Mouse (Mus musculus): ENCODE results near the gene Nfkbiz.
"Not testable (repeated sequence)": the region's sequence is repeated elsewhere in the genome, so short reads cannot be mapped to it uniquely, and the experiment has no call there.

Nfkbiz gene

DNA sequence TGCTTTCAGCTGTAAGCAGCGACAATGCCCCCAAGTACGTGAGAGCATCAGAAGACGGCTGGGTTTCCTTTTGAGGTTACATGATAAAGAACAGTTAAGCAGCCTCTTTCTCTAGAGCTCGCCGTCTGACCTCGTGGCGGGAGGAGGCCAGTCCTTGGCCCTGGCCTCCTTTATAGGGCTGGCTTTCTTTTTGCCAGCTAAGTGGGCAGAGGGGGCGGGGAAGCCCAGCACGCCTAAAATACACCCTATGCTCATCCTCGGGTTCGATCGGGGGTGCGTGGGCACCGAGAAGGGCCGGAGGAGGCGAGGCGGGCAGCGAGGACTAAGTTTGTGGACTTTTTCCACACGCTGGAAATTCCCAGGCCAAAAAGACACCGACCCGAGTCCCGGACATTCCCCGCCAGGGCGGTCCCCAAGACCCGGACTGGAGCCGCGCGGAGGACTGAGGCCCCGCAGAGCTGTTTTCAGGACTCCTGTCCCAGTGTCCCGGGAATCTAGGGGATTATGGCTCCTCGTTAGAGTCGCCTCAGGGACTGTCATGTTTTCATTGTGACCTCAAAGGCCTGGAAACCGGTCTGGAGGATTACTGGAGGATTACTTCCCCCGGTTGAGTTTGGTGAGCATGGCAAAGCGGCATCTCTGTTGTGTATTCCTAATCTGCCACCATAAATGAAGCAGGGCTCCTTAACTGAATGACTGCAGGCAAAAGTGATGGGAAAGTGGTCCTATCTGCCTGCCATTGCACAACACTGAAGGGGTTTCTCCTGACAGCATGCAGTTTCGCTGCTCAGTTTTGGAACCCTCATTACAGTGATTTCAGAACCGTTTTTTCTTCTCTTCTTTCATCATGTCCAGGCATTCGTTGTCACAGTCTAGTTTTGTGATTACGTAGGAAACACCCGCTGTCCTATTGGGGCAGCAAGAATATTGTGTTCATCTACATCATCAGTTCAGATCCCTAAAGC is at the start of gene Nfkbiz:
TSS of gene Nfkbiz (minus strand) at position 390 of the 965 bp plus-strand sequence.
- CTCF ChIA-PET: interaction anchor here (0.6 kb wide), 1 partner anchor 218 kb away, joined by 4 read pairs; no protein-coding TSS in a partner anchor

DNA sequence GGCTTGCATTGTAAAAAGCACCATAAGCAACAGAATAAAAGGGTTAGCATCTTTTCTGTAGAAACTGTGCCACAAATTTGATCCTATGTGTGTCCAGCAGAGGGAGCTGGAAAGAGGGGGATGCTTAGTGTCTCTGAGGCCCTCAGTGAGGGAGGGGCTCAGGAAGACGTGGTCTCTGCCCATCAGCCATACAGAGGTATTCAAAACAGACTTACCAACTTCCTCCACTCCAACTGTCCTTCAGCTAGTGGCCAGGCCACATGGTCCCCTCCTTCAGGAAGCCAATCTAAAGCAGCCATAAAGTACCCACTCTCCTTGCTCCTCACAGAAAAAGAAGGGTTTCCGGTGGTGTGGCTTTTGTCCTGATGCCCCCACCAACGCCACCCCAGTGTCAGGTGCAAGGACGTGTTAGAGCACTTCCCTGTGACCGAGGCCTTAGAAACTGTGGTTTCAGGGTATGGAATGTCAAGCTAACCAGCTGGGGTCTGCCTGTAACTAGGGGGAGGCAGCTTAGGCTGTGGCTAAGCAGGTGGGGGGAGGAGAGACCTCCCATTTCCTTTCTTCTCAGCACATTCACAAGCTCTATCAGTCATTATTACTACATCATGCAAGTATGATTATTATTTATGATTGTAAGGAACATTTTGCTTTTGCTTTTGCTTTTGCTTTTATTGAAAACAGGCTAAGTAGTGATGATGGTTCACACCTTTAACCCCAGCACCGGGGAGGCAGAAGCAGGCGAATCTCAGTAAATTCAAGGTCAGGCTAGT is 49.3 kb upstream of the Nfkbiz start:
- CTCF ChIA-PET: interaction anchor here (0.6 to 1.7 kb wide), 3 partner anchors 29 to 243 kb away, joined by 3 to 4 read pairs (median 3); no protein-coding TSS in a partner anchor

DNA sequence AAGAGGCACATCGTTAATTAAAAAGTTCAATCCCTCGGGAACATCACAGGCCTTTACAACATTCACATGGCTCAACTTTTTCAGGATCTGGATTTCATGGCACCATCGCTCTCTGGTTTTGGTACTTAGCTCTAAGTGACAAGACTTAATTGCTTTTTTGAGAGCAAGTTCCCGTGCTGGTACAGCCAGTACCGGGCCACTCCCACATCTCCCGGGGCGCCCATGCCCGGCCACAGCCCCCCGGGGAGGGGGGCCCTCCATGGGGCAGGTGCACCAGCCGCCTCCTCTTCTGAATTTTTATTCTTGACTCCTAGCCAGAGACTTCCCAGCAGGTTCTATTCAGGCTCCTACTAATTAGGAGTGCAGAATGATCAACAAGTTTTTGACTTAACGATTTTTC is 45.5 kb upstream of the Nfkbiz start:
- CTCF ChIA-PET: no interaction called here

DNA sequence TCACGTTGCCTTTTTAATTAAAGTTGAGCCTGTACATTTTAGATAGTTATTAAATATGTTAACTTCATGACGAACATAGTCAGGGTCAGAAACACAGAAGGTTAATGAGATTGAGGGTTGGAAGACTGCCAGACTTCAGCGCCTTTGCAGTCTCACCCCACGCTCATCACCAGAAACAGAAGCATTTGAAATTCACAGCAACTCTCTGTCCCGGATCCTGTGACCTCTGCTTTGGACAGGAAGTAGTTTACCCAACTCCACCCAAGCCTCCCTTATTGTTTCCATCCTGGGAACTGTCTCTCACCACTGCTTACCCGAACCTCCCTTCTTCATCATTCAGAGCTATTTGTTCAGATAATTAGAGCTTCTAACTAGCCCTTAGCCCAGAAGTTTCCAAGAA is 37.3 kb upstream of the Nfkbiz start:
- CTCF ChIA-PET: interaction anchor here (1.2 kb wide), 1 partner anchor 14 kb away, joined by 3 read pairs; no protein-coding TSS in a partner anchor

DNA sequence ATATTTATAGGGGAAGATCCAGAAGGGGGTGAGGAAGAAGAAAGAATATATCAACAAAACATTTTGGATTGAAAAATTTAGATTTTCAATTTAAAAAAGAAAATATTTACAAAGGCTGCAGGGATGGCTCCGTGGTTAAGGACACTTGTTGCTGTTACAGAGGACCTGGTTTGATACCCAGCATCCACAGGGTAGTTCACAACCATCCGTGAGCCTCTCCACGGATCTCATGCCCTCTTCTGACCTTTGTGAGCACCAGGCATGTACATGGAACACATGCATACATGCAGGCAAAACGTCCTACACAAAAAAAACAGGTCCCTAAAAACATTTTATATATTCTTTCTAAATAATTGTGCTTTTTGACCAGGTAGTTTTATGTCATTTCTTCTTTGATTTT is 25.1 kb upstream of the Nfkbiz start:
- CTCF ChIA-PET: interaction anchor here (0.7 kb wide), 2 partner anchors 349 to 1466 kb away, joined by 4 to 5 read pairs; no protein-coding TSS in a partner anchor

DNA sequence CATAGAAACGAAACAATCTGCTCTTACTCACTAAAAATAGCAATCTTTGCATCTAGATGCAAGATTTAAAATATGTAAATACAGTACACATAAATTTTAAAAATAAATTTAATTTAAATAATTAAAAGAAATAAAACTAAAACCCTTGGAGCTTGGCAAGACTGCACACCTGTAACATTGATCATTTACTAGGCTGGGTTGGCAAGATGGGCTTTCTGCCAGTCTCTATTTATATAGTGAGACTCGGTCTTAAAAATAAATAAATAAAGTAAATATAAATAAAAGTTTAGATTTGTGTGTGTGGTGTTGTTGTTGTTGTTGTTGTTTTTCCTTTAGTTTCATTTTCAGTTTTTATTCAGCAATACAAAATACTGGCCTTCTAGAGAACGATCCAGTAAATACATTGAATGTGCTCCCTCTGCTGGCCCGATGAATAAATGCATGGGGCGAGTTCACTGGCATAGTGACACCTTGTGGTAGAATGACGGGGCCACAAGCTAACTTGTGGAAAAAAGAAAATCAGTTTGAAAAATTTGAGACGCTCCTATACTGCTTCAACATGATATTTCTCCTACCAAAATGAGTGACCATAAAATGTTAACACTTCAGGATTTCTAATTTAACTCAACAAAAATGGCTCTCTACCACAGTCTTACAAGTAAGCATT is 24.6 kb upstream of the Nfkbiz start:
- CTCF ChIA-PET: interaction anchor here (0.7 kb wide), 1 partner anchor 349 kb away, joined by 4 read pairs; no protein-coding TSS in a partner anchor

DNA sequence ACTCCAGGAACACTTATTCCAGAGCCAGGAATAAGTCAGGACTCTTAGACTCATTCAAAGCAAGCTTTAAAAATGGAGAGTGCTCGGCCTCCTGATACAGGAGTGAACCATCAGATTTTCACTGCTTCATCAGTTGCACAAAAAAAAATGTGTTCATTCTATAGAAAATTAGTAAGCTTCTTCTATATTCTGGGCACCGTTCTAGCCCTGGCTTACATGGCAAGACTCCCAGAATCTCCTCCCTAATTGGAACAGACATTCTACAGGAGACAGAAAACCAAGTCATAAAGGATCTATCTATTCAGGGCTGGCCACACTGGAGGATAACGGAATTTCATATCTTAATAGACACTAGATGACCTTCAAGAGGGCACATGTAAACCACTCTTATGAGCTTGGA is 22.4 kb upstream of the Nfkbiz start:
- CTCF ChIA-PET: no interaction called here

DNA sequence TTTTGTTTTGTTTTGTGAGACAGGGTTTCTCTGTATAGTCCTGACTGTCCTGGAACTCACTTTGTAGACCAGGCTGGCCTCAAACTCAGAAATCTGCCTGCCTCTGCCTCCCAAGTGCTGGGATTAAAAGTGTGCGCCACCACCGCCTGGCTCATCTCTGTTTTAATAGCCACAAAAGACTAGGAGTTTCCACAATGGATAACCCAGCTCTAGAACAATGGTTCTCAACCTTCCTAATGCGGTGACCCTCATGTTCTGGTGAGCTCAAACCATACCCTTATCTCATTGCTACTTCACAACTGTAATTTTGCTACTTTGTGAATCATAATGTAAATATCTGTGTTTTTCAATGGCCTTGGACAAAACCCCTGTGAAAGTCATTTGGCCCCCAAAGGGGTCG is 20.7 kb upstream of the Nfkbiz start:
- CTCF ChIA-PET: interaction anchor here (0.6 kb wide), 1 partner anchor 724 kb away, joined by 19 read pairs; no protein-coding TSS in a partner anchor

DNA sequence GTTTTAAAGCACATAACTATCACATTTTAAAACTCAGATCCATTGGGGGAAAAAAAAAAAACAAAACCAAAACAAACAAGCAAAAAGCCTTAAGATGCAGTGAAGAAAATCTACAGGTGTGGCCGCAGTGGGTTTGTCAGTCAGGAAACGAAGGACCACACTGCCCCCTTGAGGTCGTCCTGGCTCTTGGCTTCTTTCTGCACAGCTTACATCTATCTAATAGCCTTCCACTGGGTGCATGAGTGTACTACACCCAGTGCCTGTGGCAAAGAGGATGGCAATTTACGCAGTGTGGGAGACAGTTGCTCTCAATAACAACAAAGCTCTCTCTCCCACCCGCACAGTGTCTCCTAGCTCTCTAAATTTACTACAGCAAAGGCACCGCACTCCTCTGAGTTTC is 19.8 kb upstream of the Nfkbiz start:
- CTCF ChIA-PET: interaction anchor here (0.7 kb wide), 1 partner anchor 1632 kb away, joined by 3 read pairs; no protein-coding TSS in a partner anchor

DNA sequence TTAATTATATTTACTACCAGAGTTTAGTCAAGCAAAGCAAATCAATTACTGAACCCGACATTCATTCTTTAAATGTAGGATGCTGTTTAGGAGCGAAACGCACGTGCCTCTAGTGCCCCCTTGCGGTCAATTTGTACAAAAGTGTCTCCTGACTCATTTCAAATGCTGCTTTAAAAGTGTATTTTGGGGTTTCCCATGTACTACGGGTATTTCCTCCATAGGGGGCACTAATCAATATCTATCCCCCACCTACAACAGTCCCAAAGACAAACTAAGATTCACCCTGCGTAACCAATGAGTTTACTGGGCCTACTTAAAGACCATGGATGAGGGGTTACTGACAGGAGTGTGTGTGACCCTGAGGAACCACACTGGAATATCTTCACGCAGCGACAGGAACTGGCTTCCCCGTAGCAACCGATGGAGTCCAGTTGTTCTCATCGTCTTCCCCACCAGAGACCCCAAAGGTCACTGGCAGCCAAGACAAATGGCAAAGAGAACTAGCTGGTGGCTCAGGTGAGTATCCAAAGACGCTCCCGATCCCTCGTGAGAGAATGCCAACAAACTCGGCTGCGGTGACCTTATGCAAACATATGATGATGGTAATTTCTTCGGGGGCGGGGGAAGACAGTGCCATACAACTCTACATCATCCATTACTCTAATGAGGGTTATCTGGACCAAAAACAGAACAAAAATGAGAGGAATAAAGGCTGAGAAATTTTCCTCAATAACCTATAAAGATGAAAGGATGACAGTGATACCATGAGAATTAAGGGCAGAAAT is 14.4 kb upstream of the Nfkbiz start:
- CTCF ChIA-PET: interaction anchor here (0.7 kb wide), 1 partner anchor 1748 kb away, joined by 10 read pairs; no protein-coding TSS in a partner anchor

DNA sequence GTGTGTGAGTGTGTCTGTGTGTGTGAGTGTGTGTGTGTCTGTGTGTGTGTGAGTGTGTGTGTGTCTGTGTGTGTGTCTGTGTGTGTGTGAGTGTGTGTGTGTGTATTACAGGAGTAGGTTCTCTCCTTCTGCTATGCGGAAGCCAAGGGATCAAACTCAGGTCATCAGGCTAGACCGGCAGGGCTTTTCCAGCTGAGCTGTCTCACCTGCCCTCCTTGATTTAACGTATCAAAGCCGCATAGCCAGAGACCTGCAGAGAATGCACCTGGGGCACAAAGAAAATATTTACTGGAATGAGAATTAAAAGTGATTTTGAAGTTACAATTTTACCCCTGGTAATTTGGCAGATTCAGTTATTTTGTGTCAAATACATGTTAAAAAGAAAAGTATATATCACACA is 13.8 kb upstream of the Nfkbiz start:
- CTCF ChIA-PET: no interaction called here

DNA sequence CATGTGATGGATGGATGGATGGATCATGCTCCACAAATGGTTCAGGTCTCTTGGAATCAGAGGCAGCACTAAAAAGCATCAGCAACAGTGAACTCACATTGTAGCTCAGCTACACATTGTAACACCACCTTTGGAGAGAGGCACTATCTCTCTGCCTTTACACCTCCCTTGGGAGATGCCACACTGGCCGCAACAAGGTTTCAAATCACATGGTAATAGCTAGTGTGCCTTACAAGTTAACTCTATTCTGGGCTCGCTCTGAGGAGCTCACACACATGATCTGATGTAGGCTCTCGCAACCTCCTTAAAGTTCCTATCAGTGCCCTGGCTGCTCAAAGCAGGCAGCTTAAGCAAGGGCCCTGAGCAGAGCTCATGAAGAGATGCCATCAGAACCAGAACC is 11.8 kb upstream of the Nfkbiz start:
- CTCF ChIA-PET: interaction anchor here (0.6 kb wide), 1 partner anchor 70 kb away, joined by 3 read pairs; no protein-coding TSS in a partner anchor

DNA sequence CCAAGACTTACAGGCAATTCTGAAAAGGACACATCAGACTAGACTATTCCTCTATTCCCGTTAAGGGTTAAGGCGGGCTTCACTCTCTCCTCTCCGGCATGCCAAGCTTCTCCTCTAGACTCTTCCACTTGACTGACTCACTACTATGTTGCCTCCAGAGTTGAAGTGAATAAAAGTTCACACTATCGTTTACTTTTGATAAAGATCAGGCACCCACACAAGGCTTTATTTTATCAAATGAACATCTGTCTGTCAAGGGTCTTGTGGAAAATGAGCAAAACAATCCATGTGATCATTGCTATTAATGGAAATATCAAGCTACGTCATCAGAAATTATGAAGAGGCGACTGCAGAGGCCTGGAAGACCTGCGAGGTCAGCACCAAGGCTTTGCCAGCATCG is 9.0 kb upstream of the Nfkbiz start:
- CTCF ChIA-PET: no interaction called here

DNA sequence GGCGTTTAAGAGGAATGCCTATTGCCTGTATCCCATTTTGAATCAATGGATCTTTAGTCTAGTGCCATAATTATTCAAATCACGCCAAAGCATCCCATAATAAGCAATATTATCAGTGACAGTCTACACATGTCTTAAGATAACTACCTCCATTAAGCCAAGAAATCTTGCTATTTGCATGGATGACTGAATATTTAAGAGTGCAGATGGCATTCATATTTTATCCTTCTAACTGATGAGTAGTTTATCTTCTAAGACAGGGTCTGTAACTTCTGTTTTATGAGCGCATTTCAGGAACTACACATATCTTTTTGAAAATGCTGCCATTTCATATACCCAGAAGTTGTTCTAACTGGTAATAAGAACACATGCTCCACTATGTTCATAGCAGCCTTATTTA is 6.1 kb upstream of the Nfkbiz start:
- CTCF ChIA-PET: no interaction called here

DNA sequence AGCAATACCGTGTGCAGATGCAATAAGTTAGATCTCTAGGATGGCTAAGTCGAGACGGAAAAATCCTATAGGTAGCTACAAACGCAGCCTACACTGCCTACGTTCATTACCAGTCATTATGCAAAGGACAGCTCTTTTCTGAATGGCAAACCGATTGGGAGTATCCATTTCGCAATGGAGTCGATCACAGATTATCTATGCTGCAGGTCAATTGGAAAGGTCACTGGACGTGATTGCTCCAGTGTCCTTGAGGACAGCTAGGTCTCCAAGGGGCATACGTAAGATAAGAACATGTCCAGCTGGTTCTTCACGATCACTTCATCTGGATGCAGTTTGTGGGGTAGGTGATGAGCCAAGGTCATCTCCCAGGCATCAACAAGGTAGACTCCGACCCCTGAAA is 5.2 kb upstream of the Nfkbiz start:
- CTCF ChIA-PET: no interaction called here

DNA sequence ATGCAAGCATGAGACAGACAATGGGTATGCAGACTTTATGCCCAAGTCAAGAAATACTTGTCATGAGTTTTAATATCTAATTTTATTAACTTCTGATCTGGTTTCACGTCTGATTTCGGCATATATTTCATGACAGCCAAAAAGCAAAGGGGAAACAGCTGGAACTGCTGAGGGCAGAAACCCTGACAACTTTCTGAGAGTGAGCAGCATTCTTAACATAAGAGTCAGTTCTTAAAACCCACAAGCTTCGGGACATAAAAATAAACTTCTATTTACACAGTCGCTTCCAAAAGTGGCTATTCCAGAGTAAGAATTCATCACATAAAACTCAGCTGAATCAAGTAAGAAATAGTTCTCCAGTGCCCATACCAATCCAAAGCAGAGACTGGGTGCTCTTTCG is 4.4 kb upstream of the Nfkbiz start:
- CTCF ChIA-PET: interaction anchor here (0.6 kb wide), 1 partner anchor 19 kb away, joined by 7 read pairs; no protein-coding TSS in a partner anchor

DNA sequence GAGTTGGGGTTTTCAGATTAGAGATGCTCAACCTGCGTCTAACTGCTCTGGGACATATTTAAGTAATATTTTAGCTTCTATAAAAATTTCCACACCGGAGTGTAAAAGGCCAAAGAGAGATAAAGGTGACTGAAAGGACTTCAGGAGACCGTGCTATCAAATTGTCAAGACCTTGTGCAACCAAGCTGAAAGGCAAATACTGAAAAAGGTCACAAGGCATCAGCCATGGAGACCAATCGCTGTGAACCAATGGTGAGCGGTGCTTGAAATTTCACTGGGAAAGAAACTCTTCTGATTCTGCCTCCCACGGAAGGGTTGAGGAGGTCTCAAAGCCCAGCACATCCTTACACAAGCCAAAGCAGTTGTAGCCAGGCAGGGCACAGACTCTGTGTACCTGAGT is 2.8 kb upstream of the Nfkbiz start:
- CTCF ChIA-PET: no interaction called here

DNA sequence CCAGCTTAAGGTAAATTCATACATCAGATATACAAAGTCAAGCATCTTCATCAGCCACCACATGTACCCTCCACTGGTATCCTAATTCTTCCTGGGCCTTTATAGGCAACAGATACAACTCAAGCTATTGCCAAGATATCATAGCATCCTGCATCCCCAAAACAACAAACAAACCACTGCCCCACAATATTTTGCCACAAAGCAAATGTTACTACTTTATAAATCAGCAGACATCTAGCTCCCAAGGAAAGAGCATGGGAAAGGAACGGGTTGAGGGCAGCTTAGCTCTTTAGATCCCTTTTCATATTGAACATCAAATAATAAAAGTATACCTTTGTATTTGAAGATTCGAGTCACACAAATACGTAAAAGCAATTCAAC is 580 bp downstream of the Nfkbiz start:
- CTCF ChIA-PET: no interaction called here

DNA sequence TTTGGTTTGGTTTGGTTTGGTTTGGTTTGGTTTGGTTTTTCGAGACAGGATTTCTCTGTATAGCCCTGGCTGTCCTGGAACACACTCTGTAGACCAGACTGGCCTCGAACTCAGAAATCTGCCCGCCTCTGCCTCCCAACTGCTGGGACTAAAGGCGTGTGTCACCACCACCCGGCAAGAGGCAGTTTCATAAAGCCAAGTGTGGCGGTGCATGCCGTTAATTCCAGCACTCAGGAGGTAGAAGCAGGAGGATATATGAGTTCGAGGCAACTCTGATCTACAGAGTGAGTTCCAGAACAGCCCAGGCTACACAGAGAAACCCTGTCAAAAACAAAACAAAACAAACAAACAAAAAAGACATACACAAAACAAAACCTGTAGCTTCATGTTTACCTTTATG is 1.0 kb downstream of the Nfkbiz start:
- CTCF ChIA-PET: not testable (repeated sequence)

DNA sequence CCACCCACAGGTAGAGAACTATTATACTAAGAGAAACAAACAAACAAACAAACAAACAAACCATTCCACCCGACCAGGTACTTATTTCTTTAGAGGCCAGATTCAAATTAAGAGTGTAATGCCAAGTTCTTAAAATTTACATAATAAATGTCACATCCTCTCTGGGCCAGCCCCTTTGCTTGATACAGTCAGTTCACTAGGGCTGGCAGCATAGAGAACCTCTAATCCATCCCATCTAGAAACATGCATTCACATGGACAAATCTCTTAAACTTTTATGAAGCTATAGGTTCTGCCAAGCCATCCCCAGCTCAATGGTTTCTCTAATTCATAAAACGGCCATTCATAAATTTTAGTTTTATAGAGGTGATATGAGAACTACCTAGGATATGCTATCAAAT is 1.5 kb downstream of the Nfkbiz start:
- CTCF ChIA-PET: no interaction called here

DNA sequence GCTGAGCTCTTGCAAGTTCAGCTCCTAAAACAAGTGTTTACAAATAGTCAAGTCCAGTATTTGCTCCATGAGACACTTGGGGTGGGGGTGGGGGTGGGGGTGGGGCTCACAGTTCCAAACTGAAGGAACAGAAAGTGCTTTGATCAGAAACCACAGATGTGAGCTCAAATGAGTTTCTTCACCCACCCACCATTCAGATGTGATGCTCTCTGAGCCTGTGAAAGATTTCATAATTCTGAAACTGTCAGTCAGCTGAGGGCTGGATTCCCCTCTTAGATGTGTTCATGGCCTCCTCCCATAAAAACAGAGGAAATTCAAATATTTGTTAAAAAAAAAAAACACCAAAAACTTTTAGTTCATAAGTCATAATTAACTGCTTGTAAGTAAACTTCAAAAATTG is 2.9 kb downstream of the Nfkbiz start:
- CTCF ChIA-PET: no interaction called here
